Mouse (Mus musculus) small intestine, adult 2 months (tissue): ENCODE measurements around the gene Dctn5. TPM values are rescaled to one million over a fixed set of nuclear protein-coding genes. Genes with fewer than 3 reads are reported as not detected.

ENCODE experiments used
- H3K27ac ChIP-seq: fragments of 200-500 bp; 2 replicates; pipeline ENCODE4 v1.5.1; 2012; ENCODE audit warnings: low read depth, low read length, control low read depth, inconsistent platforms; ENCODE audit not compliant: insufficient read depth
- H3K27me3 ChIP-seq: fragments of 200-500 bp; 2 replicates; pipeline ENCODE4 v1.6.1; 2012; ENCODE audit warnings: mild to moderate bottlenecking, moderate library complexity, low read length, inconsistent platforms; ENCODE audit not compliant: control insufficient read depth, insufficient read depth
- H3K36me3 ChIP-seq: fragments of 200-500 bp; 2 replicates; pipeline ENCODE4 v1.6.1; 2012; ENCODE audit warnings: mild to moderate bottlenecking, low read length, control low read depth, inconsistent platforms; ENCODE audit not compliant: control insufficient read depth, insufficient read depth
- H3K4me1 ChIP-seq: fragments of 200-500 bp; 2 replicates; pipeline ENCODE4 v1.6.1; 2012; ENCODE audit warnings: low read length, inconsistent platforms, mixed read lengths; ENCODE audit not compliant: control insufficient read depth, insufficient read depth, insufficient read length
- H3K4me3 ChIP-seq: fragments of 200-500 bp; 2 replicates; pipeline ENCODE4 v1.5.1; 2012; ENCODE audit warnings: low read depth, mild to moderate bottlenecking, control low read depth, inconsistent platforms, low read length, moderate library complexity
- CTCF ChIP-seq: fragments of 200-500 bp; IDR thresholded peaks from 2 replicates; pipeline ENCODE4 v1.5.1; 2012; ENCODE audit warnings: low read depth, mild to moderate bottlenecking, control low read depth, inconsistent platforms, low read length, moderate library complexity, mixed read lengths; ENCODE audit not compliant: insufficient replicate concordance, insufficient read length; ENCODE audit errors: extremely low read depth
- POLR2A ChIP-seq: fragments of 200-500 bp; IDR thresholded peaks from 2 replicates; pipeline ENCODE4 v1.6.1; 2012; ENCODE audit warnings: low read depth, mild to moderate bottlenecking, control low read depth, inconsistent platforms, low read length, moderate library complexity
- WGBS: fragments of 180-500 bp; shearing (Covaris S2); methylation state at CpG from one replicate; pipeline ENCODE4 v1.1.7; 2018; 5-methylcytosine and 5-hydroxymethylcytosine counted together
- polyA plus RNA-seq: library from polyadenylated mRNA; depleted of rRNA; stranded (reverse); fragments of >200 nt; gene quantifications from 2 replicates; pipeline ENCODE4 v1.2.3, GENCODE M21; 2012; rRNA removed

The Dctn5 gene
- polyA plus RNA-seq, 1 experiment = 54.3 TPM

- H3K36me3 ChIP-seq = no peaks in the 10 kb centered on the region
- TF ChIP-seq POLR2A (no peak), CTCF (no peak)
- 19% methylated on average over 14 of the region's 17 CpGs for WGBS
- H3K27ac ChIP-seq = peak within 1 kb of the TSS; percentile 30; the same call in 1 of the 2 replicates
- H3K4me1 ChIP-seq = peaks cover 12% of the 10 kb centered on the region
- H3K4me3 ChIP-seq = peak within 1 kb of the TSS; percentile 55
- H3K27me3 ChIP-seq = no peaks in the 10 kb centered on the region
Observed at GRCm38 (mm10) chr7:122186043-122186442, 53.2 kb downstream of the Dctn5 start, which contains the start of gene Ern2. Ern2 (minus strand) TSS chr7:122186207.

GRCm38 (mm10) chr7:122189484-122189883 lies 56.6 kb downstream of the Dctn5 start:
- no peak for TF ChIP-seq POLR2A
- peak; percentile 76; the same call in 1 of the 2 replicates for TF ChIP-seq CTCF
- H3K4me3 ChIP-seq = no peak overlapping the region
- H3K36me3 ChIP-seq = no peaks in the 10 kb centered on the region
- no peak overlapping the region for H3K27ac ChIP-seq
- peaks cover 8% of the 10 kb centered on the region for H3K4me1 ChIP-seq
- no peaks in the 10 kb centered on the region for H3K27me3 ChIP-seq
- WGBS = 40% methylated on average over 7 of the region's 7 CpGs

DNA sequence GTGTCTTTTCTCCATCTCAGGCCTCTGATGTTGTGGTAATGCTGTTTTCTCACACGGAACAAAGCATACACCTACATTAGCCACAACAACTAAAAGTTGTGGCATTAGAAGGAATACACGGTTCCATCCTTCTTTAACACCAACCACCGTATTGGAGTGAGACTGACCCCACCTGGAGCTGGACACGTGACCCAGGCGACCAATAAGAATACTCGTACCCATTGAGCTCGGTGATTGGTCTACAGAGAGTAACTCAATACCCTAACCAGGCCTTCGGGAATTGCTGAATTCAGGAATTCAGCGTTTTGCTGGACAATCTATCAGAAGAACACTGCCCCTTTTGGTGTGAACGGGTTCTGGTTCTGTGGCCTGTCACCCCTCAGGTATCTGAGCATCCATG lies 58.3 kb downstream of the Dctn5 start:
- H3K4me1 ChIP-seq = no peaks in the 10 kb centered on the region

DNA sequence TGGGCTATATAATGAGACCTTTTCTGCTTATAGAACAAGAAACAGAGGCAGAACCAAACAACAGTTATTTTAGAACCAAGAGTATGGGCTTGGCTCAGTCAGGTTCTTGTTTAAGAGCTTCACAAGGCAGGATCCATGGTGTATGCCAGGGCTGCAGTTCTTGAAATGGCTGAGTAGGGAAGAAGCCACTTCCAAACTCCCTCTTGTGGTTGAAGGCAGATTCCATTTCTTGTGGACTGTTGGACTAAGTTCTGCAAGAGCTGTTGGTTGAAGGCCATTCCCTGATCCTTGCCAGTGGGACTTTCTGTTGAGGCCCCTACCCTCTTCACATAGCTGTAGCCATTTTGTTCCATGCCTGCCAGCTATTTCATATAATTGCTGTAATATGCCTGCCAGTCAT lies 61.1 kb downstream of the Dctn5 start:
- Histone ChIP-seq H3K27me3 (no peaks in the 10 kb centered on the region), H3K4me1 (no peaks in the 10 kb centered on the region), H3K4me3 (no peak overlapping the region), H3K36me3 (no peaks in the 10 kb centered on the region), H3K27ac (no peak overlapping the region)
- no peak for TF ChIP-seq POLR2A
- TF ChIP-seq CTCF = no peak

More for the DNA sequence above, 58.3 kb downstream of the Dctn5 start:
- Histone ChIP-seq H3K27ac (no peak overlapping the region), H3K36me3 (no peaks in the 10 kb centered on the region), H3K27me3 (no peaks in the 10 kb centered on the region), H3K4me3 (no peak overlapping the region)
- 69% methylated on average over 10 of the region's 10 CpGs for WGBS
- TF ChIP-seq CTCF = no peak
- no peak for TF ChIP-seq POLR2A

DNA sequence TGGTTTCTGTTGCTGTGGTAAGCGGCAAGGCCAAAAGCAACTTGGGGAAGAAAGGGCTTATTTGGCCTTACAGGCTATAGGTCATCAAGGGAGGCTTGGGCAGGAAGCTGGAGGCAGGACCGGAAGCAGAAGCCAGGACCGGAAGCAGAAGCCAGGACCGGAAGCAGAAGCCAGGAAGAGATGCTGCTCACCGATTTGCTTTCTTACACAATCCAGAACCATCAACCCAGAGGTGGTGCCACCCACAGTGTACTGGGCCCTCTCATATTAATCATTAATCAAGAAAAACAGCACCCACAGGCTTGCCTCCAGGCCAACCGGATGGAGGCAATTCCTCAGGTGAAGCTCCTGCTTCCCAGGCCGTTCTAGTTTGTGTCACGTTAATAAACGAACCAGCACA lies 63.9 kb downstream of the Dctn5 start:
- Histone ChIP-seq H3K4me1 (no peaks in the 10 kb centered on the region), H3K36me3 (no peaks in the 10 kb centered on the region), H3K27me3 (no peaks in the 10 kb centered on the region), H3K4me3 (peak overlapping the region; percentile 7; the same call in 1 of the 2 replicates), H3K27ac (peak overlapping the region; percentile 34; the same call in 1 of the 2 replicates)
- WGBS = 32% methylated on average over 9 of the region's 9 CpGs
- TF ChIP-seq CTCF (no peak), POLR2A (no peak)

- H3K27ac ChIP-seq = 0 out of 2 replicates have a peak overlapping the region, but pooled peaks have one; percentile 34
- H3K36me3 ChIP-seq = no peaks in the 10 kb centered on the region
- TF ChIP-seq POLR2A = no peak
- 0 out of 2 replicates have a peak, but pooled peaks have one; percentile 27 for TF ChIP-seq CTCF
- no peaks in the 10 kb centered on the region for H3K27me3 ChIP-seq
- WGBS = 22% methylated on average over 4 of the region's 4 CpGs
- no peaks in the 10 kb centered on the region for H3K4me1 ChIP-seq
- no peak overlapping the region for H3K4me3 ChIP-seq
Observed at GRCm38 (mm10) chr7:122197306-122197705, 64.5 kb downstream of the Dctn5 start.

Other genes starting within 250 kb of the Dctn5 start
- 11.7 and 20.2 TPM in 2 replicates for gene Cog7, start 151.3 kb upstream of the Dctn5 start, polyA plus RNA-seq
- gene Gga2, start 111.8 kb upstream of the Dctn5 start, polyA plus RNA-seq = 16.0 and 17.4 TPM in 2 replicates
- gene Ubfd1, start 65.9 kb upstream of the Dctn5 start, polyA plus RNA-seq = 15.9 and 19.3 TPM in 2 replicates
- 4.9 and 7.4 TPM in 2 replicates for gene Ears2, start 65.8 kb upstream of the Dctn5 start, polyA plus RNA-seq
- 395 and 1,026 TPM in 2 replicates for gene Ndufab1, start 31.2 kb upstream of the Dctn5 start, polyA plus RNA-seq
- gene Palb2, start 56 bp upstream of the Dctn5 start, polyA plus RNA-seq = 0.72 and 1.0 TPM in 2 replicates
- 9.0 and 21.2 TPM in 2 replicates for gene Plk1, start 26.4 kb downstream of the Dctn5 start, polyA plus RNA-seq
- 23.1 and 23.5 TPM in 2 replicates for gene Ern2, start 53.2 kb downstream of the Dctn5 start, polyA plus RNA-seq
- gene Chp2, start 86.5 kb downstream of the Dctn5 start, polyA plus RNA-seq = 97.0 and 197 TPM in 2 replicates
- 4.1 and 6.1 TPM in 2 replicates for gene Prkcb, start 155.7 kb downstream of the Dctn5 start, polyA plus RNA-seq